Mouse (Mus musculus) cerebellum, postnatal 14 days (tissue): ENCODE data around the gene Olfr1293-ps.

Experiments
- DNase-seq, 2 experiments: peaks; one replicate each; pipeline ENCODE4 v3.0.0; 2021; ENCODE audit warnings: mixed read lengths in 2 of 2

Olfr1293-ps gene

DNA sequence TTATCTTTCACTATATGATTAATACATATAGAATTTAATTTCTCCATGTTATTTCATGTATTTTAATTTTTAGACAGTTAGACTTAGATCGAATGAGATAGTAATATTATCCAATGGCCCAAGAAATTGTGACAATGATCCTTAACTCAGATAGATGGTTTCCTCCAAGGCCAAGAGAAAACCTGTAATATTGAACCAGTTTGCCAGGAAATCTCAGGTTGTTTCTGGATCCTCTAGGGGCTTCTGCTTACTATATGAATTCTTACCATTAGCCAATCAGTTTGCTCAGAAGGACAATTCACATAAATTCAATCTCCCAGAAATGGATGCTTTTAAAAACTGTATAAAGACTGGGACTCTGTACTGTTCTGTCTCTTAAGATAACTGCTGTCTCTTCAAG, at the start of gene Olfr1293-ps:
Olfr1293-ps (plus strand) TSS at position 301 of the 400 bp plus-strand sequence.
- DNase-seq = no peak

DNA sequence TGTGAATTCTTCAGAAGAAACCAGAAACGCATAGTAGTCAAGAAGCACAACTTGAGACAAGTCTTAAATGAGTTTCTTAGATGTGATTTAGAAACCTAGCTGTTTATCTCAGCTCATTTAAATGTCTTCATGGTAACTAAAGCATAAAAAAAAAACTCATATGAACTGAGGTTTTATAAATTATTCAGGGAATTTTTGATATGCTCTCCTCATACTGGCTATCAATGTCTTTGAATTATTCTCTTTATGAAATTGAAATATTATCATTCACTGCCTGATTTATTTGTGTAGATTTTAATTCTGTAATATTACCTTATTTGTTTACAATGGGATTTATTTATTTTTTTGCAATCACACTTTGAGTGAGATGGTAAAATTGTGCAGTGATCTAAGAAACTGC, 44.5 kb upstream of the Olfr1293-ps start, which contains the start of gene Olfr1289:
Olfr1289 (plus strand) TSS at position 301 of the 400 bp plus-strand sequence.
- no peak for DNase-seq

DNA sequence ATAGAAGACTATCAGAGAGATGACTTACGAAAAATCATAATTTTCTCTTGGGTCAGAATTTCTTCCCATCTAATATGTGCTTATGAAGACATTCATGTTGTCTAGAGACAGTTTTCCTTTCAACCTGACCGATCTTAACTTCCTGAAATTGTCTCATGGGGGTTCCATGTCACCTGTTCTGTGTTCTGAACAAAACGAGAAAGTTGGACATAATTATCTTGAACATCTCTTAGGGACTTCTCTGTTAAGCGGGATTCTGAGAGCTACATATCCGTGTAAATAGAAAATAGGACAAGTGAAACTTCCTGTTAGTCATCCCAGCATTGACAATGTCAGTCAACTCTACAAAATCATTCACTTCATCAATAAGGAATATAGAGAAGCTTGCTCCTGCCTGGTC, 31.3 kb upstream of the Olfr1293-ps start, which contains the start of gene Olfr1290:
Olfr1290 (minus strand) TSS at position 101 of the 400 bp plus-strand sequence.
- no peak for DNase-seq

DNA sequence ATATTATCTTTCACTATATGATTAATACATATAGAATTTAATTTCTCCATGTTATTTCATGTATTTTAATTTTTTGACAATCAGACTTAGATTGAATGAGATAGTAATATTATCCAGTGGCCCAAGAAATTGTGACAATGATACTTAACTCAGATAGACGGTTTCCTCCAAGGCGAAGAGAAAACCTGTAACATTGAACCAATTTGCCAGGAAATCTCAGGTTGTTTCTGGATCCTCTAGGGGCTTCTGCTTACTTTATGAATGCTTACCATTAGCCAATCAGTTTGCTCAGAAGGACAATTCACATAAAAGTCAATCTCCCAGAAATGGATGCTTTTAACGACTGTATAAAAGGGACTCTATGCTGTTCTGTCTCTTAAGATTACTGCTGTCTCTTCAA, 28.1 kb upstream of the Olfr1293-ps start, which contains the start of gene Olfr1291-ps1:
Olfr1291-ps1 (plus strand) TSS at position 301 of the 400 bp plus-strand sequence.
- no peak for DNase-seq

DNA sequence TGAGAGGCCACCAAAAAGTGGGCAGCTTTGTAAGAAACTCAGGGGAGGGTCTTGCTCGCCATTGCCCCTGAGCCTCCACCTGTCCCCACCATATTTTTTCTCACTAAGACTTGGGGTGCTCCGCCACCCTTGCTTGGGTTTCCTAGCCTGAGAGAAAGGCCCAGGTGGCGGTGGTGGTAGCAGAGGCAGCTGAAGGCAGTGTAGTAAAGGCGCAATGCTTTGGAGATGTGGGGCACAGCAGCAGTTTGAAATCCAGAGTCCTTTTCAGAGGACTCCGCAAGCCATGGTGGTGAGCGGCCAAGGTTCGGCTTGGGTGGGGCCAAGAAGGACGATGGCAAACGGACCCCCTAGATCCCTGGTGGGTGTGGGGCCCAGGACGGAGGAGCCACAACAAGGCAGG, 7.6 kb upstream of the Olfr1293-ps start:
- no peak for DNase-seq

- no peak for DNase-seq
Measured at GRCm38 (mm10) chr2:111540191-111540590, 15.2 kb downstream of the Olfr1293-ps start, which contains the start of gene Olfr1294. Gene Olfr1294 (minus strand): TSS chr2:111540291.

- no peak for DNase-seq
Measured at GRCm38 (mm10) chr2:111569581-111569980, 44.6 kb downstream of the Olfr1293-ps start, which contains the start of gene Olfr1295. Gene Olfr1295 (minus strand): TSS chr2:111569681.
